Mouse (Mus musculus) 416B (cell line): ENCODE measurements at regions not wholly inside any gene's neighbourhood (a gene's known extent, or its start where the extent isn't known, plus 50 kb on each side); places are given as distances from the start of the nearest gene placed in this dataset.
A peak's percentile ranks its signal among the peaks of the same experiment; 100 is the strongest.

Experiments used
- DNase-seq: peaks from one replicate; pipeline ENCODE4 v3.0.0; 2011; ENCODE audit warnings: low read depth

GRCm38 (mm10) chr1:122273579-122273978 is 705.8 kb upstream of the Ddx18 start:
- DNase-seq = no peak

- DNase-seq = no peak
Measured at GRCm38 (mm10) chr1:122243031-122243430, 675.2 kb upstream of the Ddx18 start.

- DNase-seq = no peak
Measured at GRCm38 (mm10) chr1:122241511-122241910, 673.7 kb upstream of the Ddx18 start.

- DNase-seq = no peak
Measured at GRCm38 (mm10) chr1:122230442-122230841, 662.7 kb upstream of the Ddx18 start.

GRCm38 (mm10) chr1:122212484-122212883 is 644.7 kb upstream of the Ddx18 start:
- no peak for DNase-seq

- no peak for DNase-seq
Measured at GRCm38 (mm10) chr1:122208619-122209018, 640.8 kb upstream of the Ddx18 start.

GRCm38 (mm10) chr1:122169547-122169946 is 601.8 kb upstream of the Ddx18 start:
- peak; percentile 11 for DNase-seq

GRCm38 (mm10) chr1:122161798-122162197 is 594.0 kb upstream of the Ddx18 start:
- DNase-seq = no peak

GRCm38 (mm10) chr1:122141362-122141761 is 573.6 kb upstream of the Ddx18 start:
- DNase-seq = no peak

- DNase-seq = no peak
Measured at GRCm38 (mm10) chr1:122123954-122124353, 556.2 kb upstream of the Ddx18 start.

- DNase-seq = no peak
Measured at GRCm38 (mm10) chr1:122095726-122096125, 527.9 kb upstream of the Ddx18 start.

GRCm38 (mm10) chr1:122082481-122082880 is 514.7 kb upstream of the Ddx18 start:
- DNase-seq = no peak

- no peak for DNase-seq
Measured at GRCm38 (mm10) chr1:122076085-122076484, 508.3 kb upstream of the Ddx18 start.

GRCm38 (mm10) chr1:122055146-122055545 is 487.4 kb upstream of the Ddx18 start:
- no peak for DNase-seq

GRCm38 (mm10) chr1:122048112-122048725 is 480.4 kb upstream of the Ddx18 start:
- DNase-seq = no peak

- DNase-seq = no peak
Measured at GRCm38 (mm10) chr1:122043896-122044295, 476.1 kb upstream of the Ddx18 start.

GRCm38 (mm10) chr1:122043114-122043513 is 475.3 kb upstream of the Ddx18 start:
- no peak for DNase-seq

- DNase-seq = peak; percentile 6
Measured at GRCm38 (mm10) chr1:122007749-122008148, 440.0 kb upstream of the Ddx18 start.

- no peak for DNase-seq
Measured at GRCm38 (mm10) chr1:121996461-121996860, 428.7 kb upstream of the Ddx18 start.

GRCm38 (mm10) chr1:121990653-121991052 is 422.9 kb upstream of the Ddx18 start:
- DNase-seq = no peak

GRCm38 (mm10) chr1:121958942-121959341 is 391.2 kb upstream of the Ddx18 start:
- no peak for DNase-seq

- DNase-seq = no peak
Measured at GRCm38 (mm10) chr1:121935911-121936310, 368.1 kb upstream of the Ddx18 start.
